Mouse (Mus musculus): ENCODE measurements at regions not wholly inside any gene's neighbourhood (a gene's known extent, or its start where the extent isn't known, plus 50 kb on each side); places are given as distances from the start of the nearest gene placed in this dataset.

- no peak for TF ChIP-seq POLR2A (IDR thresholded peaks at IDR 0.05; ENCODE audit: insufficient read length, low read depth)
- no peak for TF ChIP-seq E2F4 (IDR thresholded peaks at IDR 0.05; ENCODE audit: insufficient read depth)
- no peak for TF ChIP-seq MYOG (IDR thresholded peaks at IDR 0.05; ENCODE audit: control insufficient read depth in 1 of 3, insufficient read depth in 1 of 3, insufficient read length in 2 of 3, low read depth in 2 of 3)
- TF ChIP-seq POLR2AphosphoS2 (IDR thresholded peaks at IDR 0.05; ENCODE audit: insufficient read length, low read depth): no peak
- TF ChIP-seq USF1 (IDR thresholded peaks at IDR 0.05; ENCODE audit: low read depth): no peak
- no peak for TF ChIP-seq TCF3 (IDR thresholded peaks at IDR 0.05; ENCODE audit: insufficient read length, low read depth)
Measured at GRCm38 (mm10) chr13:34469568-34469967, 124.6 kb upstream of the Slc22a23 start.

Measured in myocyte (in vitro differentiated cells).